Mouse (Mus musculus): ENCODE measurements around the gene Abhd16b.

Abhd16b gene

DNA sequence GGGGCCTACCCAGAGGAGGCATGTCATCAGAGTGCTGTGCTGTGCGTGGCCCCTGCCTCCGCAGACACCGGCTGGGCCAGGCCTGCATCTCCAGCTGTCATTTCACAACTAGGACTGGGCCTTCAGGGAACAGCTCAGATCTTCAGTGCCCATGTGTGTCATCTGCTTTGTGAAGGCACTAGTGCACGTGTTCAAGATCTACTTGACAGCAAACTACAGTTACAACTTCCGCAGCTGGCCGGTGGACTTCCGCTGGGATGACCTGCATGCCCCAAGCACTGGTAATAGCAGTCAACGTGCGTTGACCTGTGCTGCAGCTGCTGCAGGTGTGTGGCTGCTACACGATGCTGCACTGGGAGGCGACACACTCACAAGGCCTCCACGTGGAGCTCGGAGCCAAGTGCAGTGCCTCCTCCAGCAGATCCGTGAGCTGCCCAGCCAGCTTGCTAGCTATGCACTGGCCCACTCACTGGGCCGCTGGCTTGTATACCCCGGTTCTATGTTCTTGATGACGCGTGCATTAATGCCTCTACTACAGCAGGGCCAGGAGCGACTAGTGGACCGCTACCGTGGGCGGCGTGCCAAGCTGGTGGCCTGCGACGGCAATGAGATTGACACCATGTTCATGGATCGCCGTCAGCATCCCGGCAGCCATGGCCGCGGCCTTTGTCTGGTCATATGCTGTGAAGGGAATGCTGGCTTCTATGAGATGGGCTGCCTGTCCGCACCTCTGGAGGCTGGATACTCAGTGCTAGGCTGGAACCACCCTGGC lies at the start of gene Abhd16b:
Gene Abhd16b (plus strand): TSS at position 51 of the 772 bp plus-strand sequence.
- no peak for DNase-seq (ENCODE audit: extremely low read depth, low read depth)

DNA sequence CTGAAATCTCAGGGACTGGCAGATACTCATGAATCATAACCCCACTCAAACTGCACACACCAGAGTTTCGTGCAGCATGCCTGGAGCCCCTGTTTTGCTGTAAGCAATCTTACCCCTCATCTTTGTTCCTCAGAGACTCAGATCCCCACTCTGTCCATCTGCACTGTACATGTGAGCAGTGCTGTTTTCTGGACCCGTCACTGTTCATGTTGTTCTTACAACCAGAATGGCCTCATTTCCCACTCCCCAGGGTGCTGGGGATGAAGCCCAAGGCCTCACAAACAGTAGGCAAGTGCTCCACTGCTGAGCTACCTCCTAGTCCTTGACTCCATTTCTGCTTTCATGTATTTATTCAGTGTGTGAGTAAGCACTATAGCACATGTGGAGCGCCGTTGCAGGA lies 40.8 kb upstream of the Abhd16b start:
- no peak for DNase-seq (ENCODE audit: extremely low read depth, low read depth)

DNA sequence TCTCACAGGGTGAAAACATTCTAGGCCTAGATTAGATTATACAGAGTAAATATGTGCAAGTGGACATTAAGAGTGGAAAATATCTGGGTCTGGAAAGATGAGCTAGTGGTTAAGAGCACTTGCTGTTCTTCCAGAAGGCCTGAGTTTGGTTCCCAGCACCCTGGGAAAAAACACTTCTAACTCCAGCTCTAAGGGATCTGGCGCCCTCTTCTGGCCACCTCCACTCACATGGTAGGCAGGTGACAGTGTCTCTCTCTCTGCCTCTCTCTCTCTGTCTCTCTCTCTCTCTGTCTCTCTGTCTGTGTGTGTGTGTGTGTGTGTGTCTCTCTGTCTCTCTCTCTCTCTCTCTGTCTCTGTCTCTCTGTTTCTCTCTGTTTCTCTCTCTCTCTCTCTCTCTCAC lies 39.7 kb upstream of the Abhd16b start:
- no peak for DNase-seq (ENCODE audit: extremely low read depth, low read depth)

DNA sequence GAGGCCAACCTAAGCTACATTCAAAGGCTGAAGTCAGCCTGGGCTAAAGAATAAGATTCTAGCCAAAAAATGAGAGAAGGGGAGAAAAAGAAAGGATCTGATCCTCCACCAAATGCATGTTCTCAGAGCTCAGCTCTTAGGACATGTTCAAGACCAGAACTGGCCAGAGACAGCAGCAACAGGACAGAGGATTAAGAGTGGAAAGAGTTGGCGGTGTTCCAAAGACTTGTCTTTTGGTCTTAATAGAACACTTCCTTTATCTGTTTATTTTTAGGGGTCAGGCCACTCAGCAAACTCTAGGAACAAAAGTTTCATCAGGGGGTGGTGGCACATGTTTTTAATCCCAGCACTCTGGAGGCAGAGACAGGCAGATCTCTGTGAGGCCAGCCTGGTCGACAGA lies 37.1 kb upstream of the Abhd16b start:
- no peak for DNase-seq (ENCODE audit: extremely low read depth, low read depth)

DNA sequence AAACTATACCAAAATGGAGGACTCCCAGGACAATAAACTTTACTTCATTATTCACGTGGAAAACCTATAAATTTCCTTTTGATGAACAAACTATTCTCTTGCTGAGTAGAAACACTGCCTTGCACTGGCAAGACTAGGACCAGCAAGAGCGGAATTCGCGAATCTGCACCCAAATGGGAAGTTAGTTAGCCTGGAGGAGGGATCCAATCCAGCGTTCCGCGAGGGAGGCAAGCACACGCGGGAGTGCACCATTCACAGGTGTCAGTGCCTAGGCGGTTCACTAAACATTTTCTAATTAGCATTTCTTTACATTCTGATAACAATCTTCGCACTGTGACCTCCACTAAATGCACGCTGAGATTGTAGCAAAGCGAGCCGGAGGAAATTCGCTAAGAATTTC lies 35.2 kb upstream of the Abhd16b start:
- DNase-seq (ENCODE audit: extremely low read depth, low read depth): no peak

DNA sequence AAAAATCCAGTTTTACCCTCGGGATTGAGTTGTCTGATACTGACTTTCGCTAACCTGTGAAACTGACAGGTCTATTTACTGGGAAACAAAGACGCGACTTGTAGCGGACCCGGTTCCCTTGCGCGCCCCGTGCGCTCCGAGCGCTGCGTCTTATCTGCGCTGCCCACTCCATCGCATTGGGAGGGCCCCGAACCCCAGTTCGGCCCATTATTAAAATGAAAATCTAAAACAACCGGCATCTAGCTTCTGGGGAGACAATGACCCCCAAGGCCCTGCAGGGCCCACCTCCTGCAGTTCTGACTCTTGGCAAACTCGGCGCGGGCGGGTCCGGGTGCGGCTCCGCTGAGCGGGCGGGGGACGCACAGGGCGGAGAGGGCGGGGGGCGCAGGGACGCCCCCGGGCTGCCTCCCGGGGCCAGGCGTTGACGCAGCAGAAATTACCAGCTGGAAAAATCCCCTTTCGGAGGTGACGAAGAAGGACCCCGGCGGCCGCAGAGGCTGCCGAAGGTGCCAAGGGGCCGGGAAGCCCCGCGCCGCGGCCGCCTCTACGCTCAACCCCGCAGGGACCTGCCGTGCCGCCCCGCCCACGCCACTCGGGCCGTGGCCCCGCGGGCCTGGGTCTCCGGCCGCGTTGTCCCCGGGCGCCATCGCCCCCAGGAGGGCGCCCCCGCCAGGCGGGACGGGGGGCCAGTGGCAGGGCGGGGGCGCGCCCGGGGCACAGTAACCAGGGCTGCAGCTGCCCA lies 34.4 kb upstream of the Abhd16b start:
- no peak for DNase-seq (ENCODE audit: extremely low read depth, low read depth)

DNA sequence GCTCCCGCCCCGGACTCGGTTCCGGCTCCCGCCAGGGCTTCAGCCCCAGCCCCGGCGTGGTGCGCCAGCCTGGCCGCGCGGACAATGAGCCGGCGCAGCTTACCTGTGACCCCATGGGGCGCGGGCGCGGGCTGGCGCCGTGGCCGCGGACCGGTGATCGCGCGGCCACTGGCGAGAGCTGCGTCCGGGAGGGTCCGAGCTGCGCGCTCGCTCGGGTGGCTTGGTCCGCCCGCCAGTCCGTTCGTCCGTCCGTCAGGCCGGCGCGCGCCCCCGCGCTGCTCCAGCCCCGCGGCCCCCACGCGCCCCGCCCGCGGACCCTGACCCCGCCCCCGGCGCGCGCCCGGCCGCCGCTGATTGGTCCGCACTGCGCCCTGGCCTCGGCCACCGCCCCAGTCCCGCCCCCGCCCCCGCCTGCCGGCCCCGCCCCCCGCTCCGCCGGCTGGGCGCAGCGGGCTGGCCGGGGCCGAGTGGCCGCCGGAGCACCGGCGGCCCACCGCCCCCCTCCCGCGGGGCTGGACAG lies 33.8 kb upstream of the Abhd16b start, which contains the start of gene Zbtb46:
Gene Zbtb46 (minus strand): TSS at position 274 of the 520 bp plus-strand sequence.
- DNase-seq (ENCODE audit: extremely low read depth, low read depth): no peak

DNA sequence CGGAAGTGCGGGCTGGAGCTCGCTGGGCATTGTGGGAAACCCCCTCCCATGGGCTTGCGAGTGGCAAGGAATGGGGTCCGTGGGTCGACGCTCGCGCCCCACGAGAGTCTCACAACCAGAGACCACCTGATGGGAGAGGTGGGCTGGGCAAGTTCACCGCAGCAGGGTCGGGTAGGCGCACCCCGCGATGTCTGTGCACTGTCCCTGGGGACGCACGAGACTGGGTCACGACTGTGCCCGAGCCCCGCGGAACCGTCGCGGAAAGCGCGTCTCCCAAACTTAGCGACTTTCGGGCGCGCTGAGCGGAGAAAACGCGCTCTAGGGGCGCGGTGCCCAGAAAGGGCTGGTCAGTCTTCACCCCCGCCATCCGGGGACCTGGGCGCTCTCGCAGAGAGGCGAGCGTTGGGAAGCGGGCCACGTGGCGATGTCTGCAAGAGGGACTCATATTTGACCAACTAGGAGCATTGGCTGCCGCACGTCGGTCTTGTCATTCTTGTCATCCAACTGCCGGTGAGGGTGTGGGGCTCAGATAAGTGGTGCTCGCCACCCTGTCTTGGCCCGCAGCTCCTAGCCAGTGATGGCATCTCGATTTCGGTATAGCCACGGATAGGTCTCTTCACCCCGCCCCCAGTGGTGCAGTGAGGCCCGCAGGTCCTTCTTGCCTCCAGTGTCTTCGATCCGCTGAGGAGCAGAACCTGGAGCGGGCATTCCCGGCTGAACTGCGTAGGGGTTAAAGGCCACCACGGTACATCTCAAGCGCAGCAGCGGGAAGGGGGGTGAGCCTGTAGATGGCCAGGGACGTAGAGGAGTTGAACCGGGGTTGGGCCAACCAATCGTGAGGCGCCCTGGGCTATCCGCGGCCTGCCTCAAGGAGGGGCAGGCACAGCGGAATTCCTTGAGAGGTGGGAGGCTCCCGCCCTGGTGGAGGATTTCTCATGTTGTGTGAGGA lies 33.1 kb upstream of the Abhd16b start:
- no peak for DNase-seq (ENCODE audit: extremely low read depth, low read depth)

DNA sequence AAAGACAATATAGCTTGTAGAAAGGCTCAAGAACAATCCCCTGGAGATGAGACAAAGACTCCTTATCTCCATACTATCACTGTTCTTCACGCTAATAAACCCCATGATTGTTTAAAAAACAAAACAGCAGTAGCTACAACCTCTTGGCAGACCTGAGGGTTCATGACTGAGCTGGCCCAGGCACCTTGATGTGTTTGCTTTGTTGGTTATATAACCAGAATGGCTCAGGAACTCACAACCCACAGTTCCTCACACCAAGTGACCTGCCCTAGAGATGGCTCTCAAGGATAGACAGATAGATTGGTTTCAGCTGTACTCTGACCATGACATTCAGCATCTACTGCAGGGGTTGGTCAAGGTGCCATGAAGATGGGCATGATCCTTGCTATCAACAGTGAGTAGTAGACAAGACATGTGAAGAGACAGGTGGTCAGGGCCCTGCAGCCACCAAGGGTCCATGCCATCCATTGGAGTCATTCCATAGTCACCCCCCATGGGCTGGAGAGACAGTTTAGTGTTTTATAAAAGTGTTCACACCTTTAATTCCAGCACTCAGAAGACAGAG lies 31.4 kb upstream of the Abhd16b start:
- DNase-seq (ENCODE audit: extremely low read depth, low read depth): no peak

DNA sequence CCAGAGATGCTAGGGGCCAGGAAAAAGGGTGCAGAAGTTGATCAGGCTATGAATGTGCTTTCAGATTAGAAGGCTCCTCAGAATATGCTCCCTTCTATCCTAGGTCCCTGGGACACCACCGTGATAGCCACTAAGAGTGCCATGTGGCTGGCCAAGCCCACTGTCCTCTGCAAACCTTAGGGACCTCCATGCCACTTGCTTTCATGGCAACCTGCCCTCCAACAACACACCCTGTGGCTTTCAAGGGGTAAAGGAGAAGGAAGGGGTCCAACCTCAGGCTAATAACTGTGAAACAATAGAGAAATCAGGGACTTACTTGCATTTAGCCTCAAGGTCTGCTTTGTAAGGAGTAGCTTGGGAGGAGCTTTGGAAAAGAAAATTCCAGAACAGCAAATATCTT lies 30.4 kb upstream of the Abhd16b start:
- DNase-seq (ENCODE audit: extremely low read depth, low read depth): no peak

DNA sequence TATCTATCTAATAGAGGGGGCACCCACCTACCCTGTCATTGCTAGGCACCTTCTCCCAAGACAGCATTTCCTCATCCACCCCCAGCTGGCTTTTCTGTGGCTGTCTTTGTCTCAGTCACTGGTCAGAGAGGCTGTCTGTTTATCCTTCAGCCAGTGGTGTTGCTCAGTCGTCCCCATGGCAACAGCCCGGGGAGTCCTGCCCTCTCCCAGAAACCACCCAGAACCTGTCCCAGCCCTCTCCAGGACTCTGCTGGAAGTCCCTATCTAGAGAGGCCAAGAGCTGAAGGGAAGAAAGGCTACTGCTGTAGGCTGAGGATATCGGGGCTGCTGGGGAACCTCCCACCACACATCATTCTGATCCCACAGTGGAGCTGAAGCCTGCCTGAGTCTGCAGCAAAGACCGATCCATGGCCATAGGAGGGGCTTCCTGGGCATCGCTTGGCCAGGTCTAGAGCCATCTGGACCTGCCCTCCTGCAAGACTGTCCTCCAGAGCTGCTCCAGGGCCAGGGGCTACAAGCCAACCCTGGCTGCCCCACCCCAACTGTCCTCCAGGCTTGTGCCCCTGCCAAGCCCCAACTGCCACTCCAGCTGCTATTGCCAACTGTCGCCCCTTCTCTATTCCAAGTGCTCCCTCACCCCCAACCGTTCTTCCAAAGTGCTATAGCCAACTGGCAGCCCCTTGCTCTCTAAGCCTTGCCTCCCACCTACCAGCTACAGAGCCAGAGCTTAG lies 29.8 kb upstream of the Abhd16b start:
- no peak for DNase-seq (ENCODE audit: extremely low read depth, low read depth)

DNA sequence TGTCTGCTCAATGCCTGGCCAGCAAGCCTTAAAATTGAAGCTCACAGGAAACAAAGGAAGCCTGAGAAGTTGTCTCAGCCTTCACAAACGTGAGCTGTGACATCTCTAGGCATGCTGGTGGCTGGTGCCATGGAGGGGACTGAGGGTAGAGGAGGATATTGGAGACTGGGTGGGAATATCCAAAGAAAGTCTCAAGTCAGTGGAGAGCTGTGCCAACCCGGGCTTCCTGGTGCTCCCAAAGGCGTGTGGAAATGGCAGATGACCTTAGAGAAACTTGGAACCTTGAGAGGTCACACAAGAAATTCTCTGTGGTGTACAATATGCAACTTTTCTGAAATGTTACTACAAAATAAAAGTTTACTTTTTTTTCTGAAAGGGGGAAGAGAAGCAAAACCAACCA lies 27.6 kb upstream of the Abhd16b start:
- DNase-seq (ENCODE audit: extremely low read depth, low read depth): no peak

DNA sequence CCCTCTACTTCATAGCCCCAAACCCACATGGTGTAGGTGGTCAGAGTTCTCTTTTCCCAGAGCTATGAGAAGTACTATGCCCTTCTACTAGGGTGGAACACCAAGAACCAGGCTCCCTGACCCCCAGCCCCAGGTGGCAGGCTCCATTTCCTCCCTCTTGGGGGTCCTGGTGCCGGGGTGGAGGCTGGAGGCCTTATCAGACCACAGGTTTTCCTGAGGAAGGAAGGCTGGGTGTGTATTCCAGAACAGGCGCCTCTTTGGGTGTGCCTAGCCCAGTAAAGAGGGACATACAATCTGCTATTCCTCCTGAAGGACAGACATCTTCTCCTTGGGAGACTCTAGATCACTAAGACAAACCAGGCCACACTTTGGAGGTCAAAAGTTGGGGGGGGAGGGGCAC lies 22.7 kb upstream of the Abhd16b start:
- no peak for DNase-seq (ENCODE audit: extremely low read depth, low read depth)

DNA sequence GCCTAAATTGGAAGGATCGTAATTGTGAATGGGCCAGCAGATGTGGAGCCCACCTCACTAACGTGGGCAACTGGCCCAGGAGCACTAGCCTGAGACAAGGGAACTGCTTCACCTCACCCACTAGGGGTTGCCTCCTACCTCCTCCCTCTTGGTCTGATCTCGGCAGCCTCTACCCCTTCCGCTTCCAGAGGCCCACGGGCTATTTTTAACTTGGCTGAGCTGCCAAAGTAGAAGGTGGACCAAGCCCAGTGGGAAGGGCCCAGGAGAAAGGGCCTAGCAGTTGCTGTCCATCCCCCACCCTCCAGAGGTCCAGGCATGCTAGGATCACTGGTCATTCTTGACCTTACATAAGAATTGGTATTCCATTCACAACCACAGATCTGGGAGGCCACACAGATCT lies 21.8 kb upstream of the Abhd16b start:
- DNase-seq (ENCODE audit: extremely low read depth, low read depth): no peak

DNA sequence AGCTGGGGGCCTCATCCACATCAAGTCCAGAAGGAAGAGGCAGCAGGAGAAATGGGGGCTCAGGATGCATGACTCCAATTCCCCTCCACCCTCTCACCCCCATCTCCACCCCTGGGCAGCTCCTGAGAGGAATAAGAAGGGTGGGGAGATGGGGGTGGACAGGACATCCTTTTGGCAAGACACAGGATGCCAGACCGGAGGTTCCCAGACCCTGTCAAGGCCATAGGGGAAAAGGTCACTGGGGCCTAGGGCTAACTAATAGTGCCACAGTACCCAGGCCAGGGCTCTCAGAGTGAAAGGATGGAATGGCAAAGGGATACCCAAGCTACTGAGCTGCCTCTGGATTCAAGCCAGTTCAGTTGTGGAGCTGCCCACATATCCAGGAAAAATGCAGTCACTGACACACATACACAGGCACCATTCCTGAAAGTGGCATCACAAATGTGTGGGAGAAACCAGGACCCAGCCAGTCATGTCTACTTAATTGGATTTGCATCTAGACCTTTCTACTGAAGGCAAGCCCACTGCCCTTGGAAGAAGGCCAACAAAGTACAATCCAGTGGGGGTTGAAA lies 20.7 kb upstream of the Abhd16b start:
- DNase-seq (ENCODE audit: extremely low read depth, low read depth): no peak

DNA sequence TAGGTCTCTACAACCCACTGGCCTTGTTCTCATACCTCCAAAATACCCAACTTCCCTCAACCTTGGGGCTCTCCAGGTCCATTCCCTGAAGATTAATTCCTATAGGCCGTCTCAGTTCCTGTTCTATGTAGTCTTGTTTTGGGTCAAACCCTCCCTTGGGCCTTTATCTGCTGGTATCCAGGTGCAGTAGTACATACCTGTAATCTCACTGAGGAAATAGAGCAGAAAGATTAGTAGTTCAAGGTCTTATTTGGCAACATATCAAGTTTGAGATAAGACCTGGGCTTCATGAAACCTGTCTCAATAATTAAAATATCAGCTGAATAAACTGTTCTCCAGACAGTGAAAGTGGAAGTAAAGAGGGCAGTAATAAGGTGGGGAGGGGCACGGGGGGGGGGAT lies 9.9 kb upstream of the Abhd16b start:
- DNase-seq (ENCODE audit: extremely low read depth, low read depth): no peak

DNA sequence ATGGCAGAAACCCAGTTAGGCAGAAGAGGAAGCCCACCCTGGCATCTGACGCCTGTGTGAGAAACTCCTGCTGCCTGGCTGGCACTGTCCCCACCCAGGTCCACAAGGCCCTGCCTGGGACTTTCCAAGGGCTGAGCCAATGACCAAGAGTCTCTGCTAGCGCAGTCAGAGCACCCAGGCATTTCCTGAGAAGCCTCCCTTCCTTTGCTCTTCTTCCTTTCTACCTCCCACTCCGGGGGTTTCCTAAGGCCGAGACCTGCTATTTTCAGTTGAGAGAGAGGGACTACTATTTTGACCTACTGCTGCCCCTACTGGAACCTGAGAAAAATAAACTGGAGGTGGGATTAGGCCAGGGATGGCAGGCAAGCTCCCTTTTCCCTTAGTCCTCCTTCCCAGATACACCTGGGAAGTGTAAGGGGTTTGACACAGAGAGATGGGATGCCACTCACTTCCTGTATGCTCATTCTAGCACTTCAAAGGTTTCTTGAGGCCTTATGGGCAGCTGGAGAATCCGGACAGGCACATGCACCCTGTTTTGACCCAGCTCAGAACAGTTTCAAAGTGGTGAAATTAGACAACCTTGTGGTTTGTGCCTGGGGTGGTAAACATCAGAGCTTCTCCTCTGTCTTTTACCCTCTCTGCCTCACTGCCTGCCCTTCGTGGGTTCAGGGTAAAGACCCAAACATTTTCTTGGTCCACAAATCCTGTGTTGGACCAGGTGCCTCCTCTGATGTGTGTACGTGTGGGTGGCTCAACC lies 9.3 kb upstream of the Abhd16b start:
- no peak for DNase-seq (ENCODE audit: extremely low read depth, low read depth)

DNA sequence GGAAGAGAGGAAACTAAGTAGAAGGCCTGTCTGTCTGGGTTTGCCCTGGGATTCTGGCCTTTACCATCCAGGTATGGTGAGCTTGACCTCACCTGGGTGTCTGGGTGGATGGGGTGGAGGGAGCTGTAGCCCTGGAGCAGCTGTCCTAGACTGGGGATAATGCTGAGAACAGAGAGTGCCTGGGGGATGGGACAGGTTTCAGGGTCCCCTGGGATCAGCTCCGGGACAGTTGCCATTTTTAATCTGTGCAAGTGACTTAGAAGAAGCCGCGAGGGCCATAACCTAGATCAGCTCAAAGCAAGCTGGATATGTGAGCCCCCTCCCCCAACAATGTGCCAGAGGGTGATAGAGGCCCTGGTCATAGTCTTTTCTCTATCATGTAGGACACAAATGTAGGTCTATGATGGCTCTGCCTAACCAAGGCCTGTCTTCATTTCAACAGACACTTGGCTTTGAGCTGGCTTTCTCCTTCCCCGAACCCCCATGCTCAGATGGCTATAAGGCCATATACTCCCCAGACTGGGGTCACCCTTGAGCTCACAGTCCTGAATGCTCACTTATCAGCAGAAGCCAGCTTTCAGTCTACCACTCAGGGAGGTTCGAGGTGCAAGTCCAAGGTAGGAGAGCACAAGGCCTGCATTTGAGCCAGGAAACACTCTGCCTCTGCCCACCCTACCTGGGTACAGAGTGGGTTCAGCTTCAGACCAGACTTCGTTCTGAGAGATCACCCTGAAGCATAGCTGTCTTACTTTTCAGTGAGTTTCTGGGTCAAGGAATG lies 8.4 kb upstream of the Abhd16b start:
- DNase-seq (ENCODE audit: extremely low read depth, low read depth): no peak

DNA sequence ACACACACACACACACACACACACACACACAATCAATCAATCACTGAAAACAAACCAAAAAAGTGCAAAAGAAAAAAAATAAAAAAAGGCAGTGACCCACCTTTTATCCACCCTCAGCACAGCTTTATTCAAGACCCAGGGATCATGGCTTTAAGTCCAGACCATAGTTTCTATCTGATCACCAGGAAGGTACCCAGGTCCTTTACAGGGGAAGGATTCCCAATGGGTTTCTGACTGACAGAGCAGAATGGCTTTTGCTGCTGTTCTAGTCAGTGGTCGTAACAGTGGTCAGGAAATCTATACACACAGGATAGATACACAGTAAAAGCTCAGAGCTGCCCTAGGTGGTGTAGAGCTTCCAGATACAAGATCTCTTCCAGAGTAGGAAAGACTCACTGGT lies 7.3 kb upstream of the Abhd16b start:
- no peak for DNase-seq (ENCODE audit: extremely low read depth, low read depth)
